Mouse (Mus musculus) right cerebral cortex, adult 18-20 months (tissue): ENCODE measurements at regions not wholly inside any gene's neighbourhood (a gene's known extent, or its start where the extent isn't known, plus 50 kb on each side); places are given as distances from the start of the nearest gene placed in this dataset.
"Not testable (repeated sequence)": the region's sequence is repeated elsewhere in the genome, so short reads cannot be mapped to it uniquely, and the experiment has no call there.

Source experiments
- DNase-seq: peaks from one replicate; pipeline ENCODE4 v3.0.0; 2022; ENCODE audit warnings: mixed read lengths

DNA sequence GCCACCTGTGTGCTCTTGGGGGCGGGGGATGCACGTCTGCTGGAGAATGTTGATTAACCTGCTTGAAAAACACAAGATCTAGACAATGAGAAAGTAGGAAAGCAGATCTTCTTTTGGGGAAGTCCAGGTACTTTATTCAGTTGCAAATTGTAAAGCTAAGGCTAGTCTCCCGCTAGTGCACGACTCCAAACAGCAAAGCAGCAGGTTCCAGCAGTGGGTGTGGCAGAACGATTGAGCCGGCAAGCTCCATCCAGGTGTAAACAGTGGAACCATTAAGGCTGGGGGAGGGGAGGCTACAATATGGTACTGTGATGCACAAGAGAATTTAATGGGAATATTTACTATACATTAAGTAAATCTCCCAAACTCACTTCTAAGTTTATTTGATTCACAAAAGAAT, 448.6 kb upstream of the Cobl start:
- not testable (repeated sequence) for DNase-seq

DNA sequence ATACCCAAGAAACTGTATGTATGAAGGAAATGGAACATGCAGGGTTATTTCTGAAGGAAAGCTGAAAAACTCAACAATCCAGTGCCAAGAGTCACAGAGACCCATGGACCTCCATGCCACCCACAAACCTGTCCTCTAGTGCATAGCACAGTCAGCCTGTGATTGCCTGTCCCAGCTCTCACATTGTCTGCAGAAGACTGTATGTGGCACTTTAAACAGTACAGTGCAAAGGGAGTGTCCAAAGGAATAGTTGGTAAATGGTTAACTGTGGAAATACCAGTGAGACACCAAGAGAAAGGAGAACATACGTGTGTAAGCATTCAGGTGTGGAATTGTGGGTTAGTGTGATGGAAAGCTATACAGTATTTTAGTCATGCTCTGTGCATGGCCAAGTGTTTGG, 409.0 kb upstream of the Cobl start:
- DNase-seq = no peak

DNA sequence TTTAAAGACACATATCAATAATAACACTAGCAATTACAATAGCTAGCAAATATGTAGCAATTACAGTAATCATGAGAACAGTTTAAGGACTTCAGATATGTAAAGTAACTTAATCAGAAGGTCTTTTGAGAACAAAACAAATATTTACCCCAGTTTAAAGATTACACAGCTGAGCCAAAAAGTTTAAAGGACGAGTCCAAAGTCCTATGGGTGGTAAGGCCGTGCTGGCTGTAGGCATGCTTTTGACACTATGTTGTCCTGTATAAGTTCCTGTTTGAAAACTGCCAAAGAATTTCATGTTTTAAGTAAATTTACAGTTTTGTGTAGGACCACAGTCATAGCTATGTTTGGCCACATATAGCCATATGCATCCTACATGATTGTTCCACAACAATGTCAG, 408.0 kb upstream of the Cobl start:
- no peak for DNase-seq

DNA sequence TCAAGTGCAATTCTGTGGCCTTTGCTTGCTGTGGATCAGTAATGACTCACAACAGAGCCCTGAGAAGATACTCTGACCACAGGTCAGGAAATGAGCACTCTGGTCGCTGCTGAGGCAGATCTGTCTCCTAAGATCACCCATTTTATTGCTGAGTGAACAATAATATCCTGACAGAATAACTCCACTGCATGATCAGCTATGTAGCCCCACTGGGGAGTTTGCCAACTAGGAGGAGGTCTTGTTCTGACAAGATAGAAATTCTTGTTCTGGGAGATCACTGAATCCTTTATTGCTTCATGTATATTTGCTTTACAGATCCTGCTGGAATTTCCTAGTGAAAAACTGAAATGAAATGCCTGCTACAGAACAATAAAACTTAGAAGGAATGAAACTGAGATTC, 407.6 kb upstream of the Cobl start:
- no peak for DNase-seq

DNA sequence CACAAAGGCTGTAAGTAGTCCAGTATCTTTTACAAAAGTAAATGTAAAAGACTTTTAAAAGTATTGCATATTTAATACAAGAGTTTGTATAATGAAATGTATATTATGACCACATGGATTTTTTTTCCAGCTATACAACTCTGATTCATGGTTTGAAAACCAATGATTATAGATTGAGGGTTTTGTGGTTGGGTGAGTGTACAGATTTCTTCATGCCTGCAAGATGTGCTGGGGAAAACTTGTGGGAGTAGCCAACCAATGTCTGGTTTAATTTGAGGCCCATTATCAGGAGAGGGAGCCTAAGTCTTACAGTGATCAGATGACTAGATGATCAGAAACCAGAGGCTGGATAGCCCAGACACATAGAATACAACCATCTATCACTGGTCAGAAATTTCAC, 402.8 kb upstream of the Cobl start:
- no peak for DNase-seq

DNA sequence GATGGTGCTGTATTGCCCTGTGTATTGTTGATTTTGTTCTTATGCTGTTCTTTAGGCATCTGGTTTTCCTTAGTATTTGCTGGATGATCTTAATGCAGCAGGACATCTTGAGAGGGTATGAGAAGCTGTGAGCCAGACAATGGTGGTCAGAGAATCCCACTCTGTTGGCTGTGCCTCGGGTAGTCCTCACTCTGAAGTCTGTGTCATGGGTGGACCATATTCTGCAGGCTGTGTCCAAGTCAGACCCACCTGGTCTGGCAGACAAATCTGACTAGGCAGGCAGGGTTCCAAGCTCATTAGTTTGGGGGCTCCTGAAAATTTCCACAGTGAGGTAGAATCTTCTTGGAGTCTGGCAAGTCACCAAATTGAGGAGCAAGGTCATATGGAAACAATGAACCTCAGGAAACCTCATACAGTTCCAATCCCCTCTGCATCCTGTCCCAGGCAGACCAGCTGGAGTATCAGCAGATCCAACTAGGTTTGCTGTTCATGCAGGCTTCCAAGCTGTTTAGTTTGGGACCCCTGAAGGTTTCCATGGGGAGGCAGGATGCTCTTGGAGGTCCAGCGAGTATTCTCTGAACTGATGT, 400.4 kb upstream of the Cobl start:
- no peak for DNase-seq

DNA sequence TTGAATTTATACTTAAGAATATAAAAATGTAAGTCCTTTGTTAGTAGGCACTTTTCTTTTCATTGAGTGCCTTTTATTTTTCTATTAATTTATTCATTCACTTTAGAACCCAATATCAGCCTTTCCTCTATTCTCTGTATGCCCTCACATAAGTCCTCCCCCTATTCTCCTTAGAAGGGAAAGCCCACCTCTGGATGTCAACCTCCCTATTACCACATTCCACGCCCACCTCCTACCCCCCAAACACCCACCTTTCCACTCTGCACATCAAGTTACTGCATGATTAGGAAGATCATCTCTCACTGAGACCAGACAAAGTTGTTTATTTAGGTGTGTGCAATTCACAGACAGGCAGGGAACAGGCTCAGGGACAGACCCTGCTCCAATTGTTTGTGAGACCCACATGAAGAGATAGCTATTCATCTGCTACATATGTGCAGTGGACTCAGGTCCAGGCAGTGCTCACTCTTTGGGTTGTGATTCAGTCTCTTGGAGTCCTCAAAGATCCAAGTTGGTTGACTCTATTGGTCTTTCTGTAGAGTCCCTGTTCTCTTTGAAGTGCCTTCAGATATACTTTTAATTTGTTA, 394.7 kb upstream of the Cobl start:
- DNase-seq = no peak

DNA sequence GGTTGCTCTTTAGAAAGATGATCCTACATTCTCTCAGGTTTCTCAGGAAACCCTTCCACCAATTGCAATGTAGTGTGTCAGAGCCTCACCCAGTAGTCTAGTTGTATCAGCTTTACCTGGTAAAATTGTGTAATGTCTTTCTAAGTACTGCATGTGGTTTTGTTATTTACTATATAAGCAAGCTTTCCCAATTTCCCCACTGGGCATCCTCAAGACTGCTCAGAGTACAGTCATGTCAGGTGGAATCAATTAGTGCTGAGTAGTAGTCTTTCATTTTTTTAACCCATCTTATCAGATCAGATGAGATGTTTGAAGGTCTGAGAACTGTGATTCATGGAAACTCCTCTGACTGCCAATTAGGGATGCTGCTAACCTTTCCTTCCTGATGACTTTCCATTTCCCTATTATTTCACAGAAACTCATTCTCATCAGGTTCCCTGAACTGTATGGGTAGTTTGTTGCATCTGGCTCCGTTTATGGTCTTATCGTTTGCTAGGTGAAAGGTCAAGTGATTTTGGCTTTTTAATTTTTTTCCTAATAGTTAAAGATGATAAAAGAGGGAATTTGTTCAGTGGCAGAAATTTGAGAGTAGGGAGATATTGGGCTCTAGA, 393.6 kb upstream of the Cobl start:
- no peak for DNase-seq

DNA sequence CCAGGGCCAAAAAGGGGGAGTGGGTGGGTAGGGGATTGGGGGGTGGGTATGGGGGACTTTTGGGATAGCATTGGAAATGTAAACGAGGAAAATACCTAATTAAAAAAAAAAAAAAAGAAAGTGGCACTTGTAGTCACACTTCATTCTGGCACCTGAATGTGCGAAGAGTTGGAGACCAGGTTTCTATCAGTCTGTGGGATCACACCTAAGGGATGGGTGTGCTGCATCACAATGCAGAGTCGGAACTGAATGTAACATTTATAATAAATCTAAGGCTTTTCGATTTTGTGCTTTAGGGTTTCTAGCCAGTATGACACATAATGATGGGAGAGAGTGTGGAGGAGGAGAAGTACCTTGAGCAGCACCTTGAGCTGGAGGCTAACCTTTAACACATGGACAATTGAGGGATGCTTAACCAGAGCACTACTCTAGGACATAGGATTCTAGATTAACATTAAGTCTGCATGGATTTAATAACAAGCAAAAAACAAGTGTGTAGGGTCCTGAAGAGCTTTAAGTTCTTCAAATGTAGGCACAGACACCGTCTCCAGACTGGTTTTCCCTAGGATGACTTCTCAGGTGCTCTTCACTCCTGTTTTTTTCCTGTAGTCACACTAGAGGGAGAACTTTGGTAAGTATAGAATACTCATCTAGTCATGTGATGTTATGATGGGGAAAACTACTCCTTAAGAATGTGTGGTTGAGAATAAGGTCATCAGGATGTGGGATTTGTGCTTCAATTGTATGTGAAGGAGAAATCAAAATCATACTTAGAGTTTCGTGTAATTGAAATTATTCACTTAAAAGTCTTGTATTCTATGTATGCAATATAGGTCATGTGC, 392.8 kb upstream of the Cobl start:
- DNase-seq = no peak

DNA sequence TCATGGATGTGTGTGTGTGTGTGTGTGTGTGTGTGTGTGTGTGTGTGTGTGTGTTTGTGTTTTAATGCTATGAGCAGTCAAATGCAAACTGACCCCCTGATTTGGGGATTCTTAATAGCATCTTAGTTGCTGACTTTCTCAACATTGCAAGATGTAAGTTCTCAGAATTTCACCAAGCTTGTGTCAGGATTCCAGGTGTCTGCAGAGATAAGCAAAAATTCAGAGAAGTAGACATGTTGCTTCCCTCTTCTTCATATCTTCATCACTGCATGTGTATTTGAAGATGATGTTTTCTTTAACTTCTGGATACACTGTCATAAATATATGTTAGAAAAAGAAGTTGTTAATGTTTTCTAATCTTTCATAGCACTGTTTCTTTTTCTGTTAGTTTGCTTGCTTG, 383.0 kb upstream of the Cobl start:
- no peak for DNase-seq

DNA sequence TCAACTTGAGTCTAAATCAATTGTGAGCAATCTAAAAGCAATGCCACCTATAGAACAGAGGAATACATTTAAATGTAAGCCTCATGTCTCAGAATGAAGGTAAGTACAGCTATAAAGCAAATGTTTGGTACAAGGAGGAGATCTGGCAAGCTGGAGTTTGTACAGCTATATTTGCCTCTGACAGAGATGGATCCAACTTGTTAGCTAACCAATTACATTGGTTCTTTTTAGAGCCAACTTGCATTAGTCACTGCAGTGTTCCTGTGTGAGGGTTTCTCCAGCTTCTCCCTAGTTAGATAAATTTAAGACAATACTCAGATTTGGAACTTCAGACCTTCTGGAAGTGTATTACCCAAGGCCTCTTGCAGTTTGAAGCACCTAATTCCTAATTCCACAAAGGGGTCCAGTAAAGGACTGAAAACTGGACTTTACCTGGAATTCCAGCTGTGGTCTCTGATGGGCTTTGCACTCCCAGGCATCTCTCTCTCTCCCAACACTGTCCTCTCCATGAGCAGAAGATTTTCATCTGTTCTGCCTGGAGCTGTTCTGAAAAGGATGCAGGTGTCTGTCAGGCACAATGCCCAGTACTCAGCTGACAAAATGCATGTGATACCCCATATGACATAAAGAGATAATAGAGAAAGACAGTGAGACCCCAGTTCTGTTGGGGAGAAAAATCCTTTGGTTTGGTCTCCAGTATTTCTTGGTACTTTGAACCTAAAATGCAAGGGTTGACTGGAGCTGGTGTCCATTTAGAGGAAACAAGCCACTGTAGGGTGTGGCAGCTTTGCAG, 379.1 kb upstream of the Cobl start:
- DNase-seq = peak; percentile 34

DNA sequence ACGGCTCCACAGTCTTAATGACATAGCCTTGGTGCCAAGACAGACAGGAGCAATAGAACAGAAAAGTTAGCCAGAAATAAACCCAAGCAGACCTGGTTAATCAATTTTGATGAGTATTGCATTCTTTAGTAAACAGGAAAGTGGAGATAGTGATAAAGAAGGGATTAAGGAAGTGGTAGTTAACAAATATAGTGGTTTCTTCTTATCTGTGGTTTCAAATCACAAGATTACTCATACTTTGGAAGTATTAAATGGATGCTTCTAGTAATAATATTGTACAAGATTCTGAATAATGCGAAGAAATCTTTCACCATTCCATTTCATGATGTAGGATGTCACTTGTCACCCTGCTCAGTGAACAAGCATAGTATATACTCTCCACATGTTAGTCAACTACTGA, 376.6 kb upstream of the Cobl start:
- no peak for DNase-seq

DNA sequence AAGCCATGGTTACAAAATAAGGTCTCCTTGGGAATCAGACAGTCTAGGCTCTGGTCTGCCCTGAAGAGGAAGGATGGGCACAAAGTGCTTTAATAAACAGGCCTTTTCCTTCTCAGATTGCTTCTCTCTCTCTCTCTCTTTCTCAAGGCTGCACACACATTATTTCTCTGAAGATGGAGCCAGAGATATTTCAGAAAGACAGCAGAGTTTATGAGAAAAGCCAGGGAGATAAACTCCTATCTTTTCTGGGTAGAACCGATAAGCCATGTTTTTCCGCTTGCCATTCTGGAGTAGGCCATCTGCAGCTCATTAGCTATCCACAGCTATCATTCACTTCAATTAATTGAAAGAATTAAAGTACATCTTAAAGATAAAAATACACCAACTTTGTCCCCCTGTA, 373.2 kb upstream of the Cobl start:
- no peak for DNase-seq

DNA sequence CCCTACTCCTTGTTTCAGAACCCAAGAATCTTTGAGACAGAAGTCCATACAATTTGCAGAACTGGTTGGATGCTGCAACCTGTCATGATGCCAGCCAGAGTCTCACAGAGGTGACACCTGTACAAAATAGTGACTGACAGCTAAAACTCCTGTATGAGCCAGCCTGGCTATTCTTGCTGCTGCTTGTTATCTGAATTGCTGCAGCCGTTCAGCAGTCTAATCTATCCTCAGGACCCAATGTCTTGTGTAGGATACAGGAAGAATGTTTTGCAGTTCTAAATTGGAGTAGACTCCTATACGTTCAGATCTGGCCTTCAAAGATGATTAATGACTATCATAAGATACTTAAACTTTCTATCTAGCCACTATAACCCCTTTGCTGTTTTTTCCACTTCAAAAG, 372.6 kb upstream of the Cobl start:
- no peak for DNase-seq

DNA sequence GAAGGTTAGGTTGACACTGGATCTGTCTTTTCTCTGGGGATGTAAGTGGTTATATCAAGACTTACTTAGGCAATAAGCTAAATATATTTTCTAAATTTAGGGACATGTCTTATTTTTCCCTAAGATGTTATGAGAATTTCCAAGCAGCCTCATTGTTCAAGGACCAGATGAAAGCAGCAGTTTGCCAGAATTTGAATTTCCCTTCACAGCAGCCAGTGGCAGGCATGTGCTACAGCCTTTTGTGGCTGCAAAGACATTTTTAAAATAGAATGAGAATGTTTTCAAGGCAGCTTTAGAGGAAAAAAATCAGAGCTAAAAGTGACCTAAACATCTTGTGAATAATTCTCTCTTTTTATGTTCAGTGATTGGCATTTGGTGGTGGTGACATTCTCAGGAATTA, 371.6 kb upstream of the Cobl start:
- no peak for DNase-seq

DNA sequence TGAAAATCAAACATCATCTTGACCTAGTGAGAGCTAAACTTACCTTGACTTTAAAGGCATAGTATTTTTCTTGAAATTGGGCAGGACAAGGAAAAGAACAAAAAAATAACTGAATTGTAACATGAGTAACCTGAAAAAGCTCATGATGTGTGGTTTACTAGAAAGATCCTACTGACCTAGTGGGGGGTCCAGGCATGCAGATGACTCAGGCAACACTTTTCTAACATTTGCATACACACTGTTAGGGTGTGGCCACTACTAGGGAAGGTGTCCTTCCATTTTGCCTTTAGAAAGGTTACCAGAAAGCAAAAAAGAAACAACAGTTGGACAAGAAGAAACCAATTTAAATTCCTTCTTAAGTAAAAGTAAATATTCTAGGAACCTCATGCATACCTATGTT, 347.3 kb upstream of the Cobl start:
- no peak for DNase-seq

DNA sequence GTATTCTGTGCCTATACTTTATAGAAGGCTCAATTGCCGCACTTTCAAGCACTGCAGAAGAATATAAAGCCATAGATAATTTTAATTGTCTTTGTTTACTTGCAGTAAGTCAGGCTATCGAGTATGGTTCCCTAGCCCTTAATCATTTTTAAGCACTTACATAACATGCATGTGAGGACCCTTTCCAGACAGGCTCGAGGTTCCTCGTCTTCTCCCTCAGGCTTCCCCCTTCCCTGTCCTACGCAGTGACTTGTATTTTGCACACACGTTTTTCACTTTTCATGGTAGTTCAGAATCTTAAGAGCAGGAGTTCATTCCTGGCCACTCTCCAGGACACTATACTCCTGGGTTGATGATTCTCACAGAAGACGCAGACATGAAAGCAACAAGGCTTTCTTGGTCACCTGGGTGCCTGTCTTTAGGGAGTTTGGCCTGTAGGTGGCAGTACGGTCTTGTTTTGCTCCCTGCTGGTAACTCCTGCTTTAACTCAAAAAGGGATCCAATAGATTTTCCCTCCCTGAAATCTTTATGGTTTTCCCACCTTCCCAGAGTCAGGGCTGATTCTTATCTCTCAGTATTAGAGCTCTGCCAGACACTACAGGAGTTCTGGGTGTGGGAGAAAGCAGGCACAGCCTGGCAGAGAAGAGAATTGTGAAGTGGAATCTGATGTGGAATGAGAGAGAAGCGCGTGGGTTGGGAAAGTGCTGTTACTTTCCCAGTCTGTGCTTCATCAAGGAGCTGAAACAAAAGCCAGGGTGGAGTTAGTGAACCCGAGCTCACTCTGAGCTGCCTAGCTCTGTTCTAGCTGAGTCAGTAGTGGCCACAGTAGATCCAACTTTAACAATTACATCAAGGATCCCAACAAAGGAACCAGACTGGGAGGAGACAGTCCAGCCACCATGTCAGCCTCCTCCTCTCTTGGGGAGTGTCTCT, 346.5 kb upstream of the Cobl start:
- peak; percentile 88 for DNase-seq
